8 mouse cellular contexts compared by ENCODE assay signal in genomic region chr17:35821439-35822430, GRCm38 (mm10). TPM values are rescaled to one million over a fixed set of nuclear protein-coding genes. Genes with fewer than 3 reads are reported as not detected.
DNase-seq lines count a peak whose midpoint lies in the region; ATAC-seq and TF ChIP-seq lines count a peak whose summit lies in the region.

Gene Ier3 (plus strand): TSS chr17:35821684.

- TF ChIP-seq CTCF in stomach, postnatal 0 days (IDR thresholded peaks at IDR 0.05; ENCODE audit: low read depth): no peak

- peak within 1 kb of the TSS; percentile 94 for H3K4me2 ChIP-seq in embryonic facial prominence, embryonic 13.5 days
- H3K4me2 ChIP-seq in liver, embryonic 15.5 days: peak within 1 kb of the TSS; percentile 98
- H3K4me2 ChIP-seq in stomach, postnatal 0 days (replicated peaks; ENCODE audit: low read depth): peak within 1 kb of the TSS; percentile 84

- peak; percentile 45 for DNase-seq in A20 (ENCODE audit: low read depth, low spot score)
- peak; percentile 91 for DNase-seq in adrenal gland, adult 2 months
- DNase-seq in heart, adult 8-10 months (ENCODE audit: low spot score): peak; percentile 92
- DNase-seq in kidney, adult 8-10 months: peak; percentile 93 to 95
- DNase-seq in neural tube, embryonic 10.5 days (ENCODE audit: extremely low spot score, low spot score): peak; percentile 76
- DNase-seq in stomach, postnatal 0 days (ENCODE audit: low spot score): peak; percentile 94

- H3K9me3 ChIP-seq in embryonic facial prominence, embryonic 13.5 days: no peaks in the 10 kb centered on the region
- no peaks in the 10 kb centered on the region for H3K9me3 ChIP-seq in liver, embryonic 15.5 days (replicated peaks)
- H3K9me3 ChIP-seq in stomach, postnatal 0 days (ENCODE audit: control insufficient read depth, low read length): no peaks in the 10 kb centered on the region

- WGBS in embryonic facial prominence, embryonic 13.5 days: under 1% methylated on average over 62 of the region's 62 CpGs
- WGBS in liver, embryonic 15.5 days (ENCODE audit: insufficient replicate concordance): under 1% methylated on average over 62 of the region's 62 CpGs
- WGBS in stomach, postnatal 0 days: under 1% methylated on average over 62 of the region's 62 CpGs

- peak within 1 kb of the TSS; percentile 80 for H3K9ac ChIP-seq in embryonic facial prominence, embryonic 13.5 days
- H3K9ac ChIP-seq in liver, embryonic 15.5 days: peak within 1 kb of the TSS; percentile 82
- H3K9ac ChIP-seq in stomach, postnatal 0 days (ENCODE audit: low read length): peak within 1 kb of the TSS; percentile 86

- peak within 1 kb of the TSS; percentile 67 for H3K4me3 ChIP-seq in embryonic facial prominence, embryonic 13.5 days
- peak within 1 kb of the TSS; percentile 86 for H3K4me3 ChIP-seq in liver, embryonic 15.5 days (replicated peaks)
- H3K4me3 ChIP-seq in stomach, postnatal 0 days (ENCODE audit: low read depth, low read length): peak within 1 kb of the TSS; percentile 75

- H3K27ac ChIP-seq in embryonic facial prominence, embryonic 13.5 days: peak within 1 kb of the TSS; percentile 79
- H3K27ac ChIP-seq in liver, embryonic 15.5 days (replicated peaks): peak within 1 kb of the TSS; percentile 95
- H3K27ac ChIP-seq in stomach, postnatal 0 days (replicated peaks): peak within 1 kb of the TSS; percentile 91

- TF ChIP-seq EP300 in stomach, postnatal 0 days (optimal IDR thresholded peaks at IDR 0.05): no peak

- peak; percentile 43 for ATAC-seq in embryonic facial prominence, embryonic 13.5 days (ENCODE audit: insufficient number of reproducible peaks, insufficient read depth, low FRiP score, low TSS enrichment, low read depth)
- ATAC-seq in liver, embryonic 15.5 days (ENCODE audit: insufficient read depth): peak; percentile 26
- ATAC-seq in stomach, postnatal 0 days (ENCODE audit: low FRiP score, low TSS enrichment): peak; percentile 79

- H3K27me3 ChIP-seq in embryonic facial prominence, embryonic 13.5 days: no peaks in the 10 kb centered on the region
- H3K27me3 ChIP-seq in liver, embryonic 15.5 days: no peaks in the 10 kb centered on the region
- no peaks in the 10 kb centered on the region for H3K27me3 ChIP-seq in stomach, postnatal 0 days (ENCODE audit: control insufficient read depth, insufficient read depth, low read length)

- peaks cover 24% of the 10 kb centered on the region for H3K36me3 ChIP-seq in embryonic facial prominence, embryonic 13.5 days
- peaks cover 24% of the 10 kb centered on the region for H3K36me3 ChIP-seq in liver, embryonic 15.5 days (replicated peaks)
- H3K36me3 ChIP-seq in stomach, postnatal 0 days (ENCODE audit: control insufficient read depth, insufficient read depth, low read length): peaks cover 5% of the 10 kb centered on the region; the same call in 1 of the 2 replicates

- H3K4me1 ChIP-seq in embryonic facial prominence, embryonic 13.5 days: peaks cover 34% of the 10 kb centered on the region
- H3K4me1 ChIP-seq in liver, embryonic 15.5 days (replicated peaks): peaks cover 75% of the 10 kb centered on the region
- no peaks in the 10 kb centered on the region; the same call in 1 of the 2 replicates for H3K4me1 ChIP-seq in stomach, postnatal 0 days (replicated peaks; ENCODE audit: control insufficient read depth, insufficient read depth)

RNA-seq across cellular contexts. Expression of gene Ier3, which starts in this region (rescaled TPM):
- total RNA-seq in adrenal gland, adult 2 months (2021): 10 to 100 TPM in 1 of 2 experiments, 1 to 10 TPM in 1; 9.6 to 13.8 TPM
- polyA plus RNA-seq in adrenal gland, adult 2 months (2012; rRNA removed): 17.1 and 17.6 TPM in 2 replicates
- polyA plus RNA-seq in embryonic facial prominence, embryonic 13.5 days (2015; fragmentation: Nextera tagmentation; extraction: Ambion mirVana): 20.1 and 27.7 TPM in 2 replicates
- total RNA-seq in heart, adult 8-10 months (2022): 10 to 100 TPM; 31.3 to 64.3 (median 38.9) TPM
- polyA plus RNA-seq in liver, embryonic 15.5 days (2015; fragmentation: Nextera tagmentation; extraction: Ambion mirVana): 22.9 and 23.7 TPM in 2 replicates
- polyA plus RNA-seq in stomach, postnatal 0 days (2015; fragmentation: Nextera tagmentation; extraction: Ambion mirVana): 74.8 and 79.5 TPM in 2 replicates

Comparison
In these comparisons a context has a peak if more than half of its experiments do, and no peak if none do; other contexts are left out.
1. Peak in every context shown above with its lines: DNase-seq, ATAC-seq, H3K4me3 ChIP-seq and H3K27ac ChIP-seq.
2. ATAC-seq: peak in every context shown above with its lines; median percentile 79 in stomach, postnatal 0 days; 43 in embryonic facial prominence, embryonic 13.5 days; 26 in liver, embryonic 15.5 days.